Mouse (Mus musculus): Measurements from ENCODE around the gene Scel.

GRCm38 (mm10) chr14:103608063-103608462, 94.9 kb downstream of the Scel start:
- TF ChIP-seq CTCF (IDR thresholded peaks at IDR 0.05; ENCODE audit: borderline replicate concordance, control insufficient read depth, extremely low read depth, insufficient read depth, low read length, poor library complexity), result no peak
- TF ChIP-seq POLR2A (IDR thresholded peaks at IDR 0.05; ENCODE audit: control insufficient read depth, extremely low read depth, insufficient read depth, low read length, poor library complexity), result no peak

All from thymus, adult 2 months (tissue).